Mouse (Mus musculus): ENCODE measurements around the gene Wipf3.

The Wipf3 gene

GRCm38 (mm10) chr6:54531048-54531481, 101.7 kb downstream of the Wipf3 start:
- no peak for DNase-seq (ENCODE audit: low spot score)

- DNase-seq (ENCODE audit: low spot score) = no peak
These were observed 106.1 kb downstream of the Wipf3 start for GRCm38 (mm10) chr6:54535485-54535884.

- DNase-seq (ENCODE audit: low spot score) = no peak
These were observed 107.7 kb downstream of the Wipf3 start for GRCm38 (mm10) chr6:54537053-54537452.

GRCm38 (mm10) chr6:54538773-54539173, 109.4 kb downstream of the Wipf3 start:
- DNase-seq (ENCODE audit: low spot score) = no peak

DNA sequence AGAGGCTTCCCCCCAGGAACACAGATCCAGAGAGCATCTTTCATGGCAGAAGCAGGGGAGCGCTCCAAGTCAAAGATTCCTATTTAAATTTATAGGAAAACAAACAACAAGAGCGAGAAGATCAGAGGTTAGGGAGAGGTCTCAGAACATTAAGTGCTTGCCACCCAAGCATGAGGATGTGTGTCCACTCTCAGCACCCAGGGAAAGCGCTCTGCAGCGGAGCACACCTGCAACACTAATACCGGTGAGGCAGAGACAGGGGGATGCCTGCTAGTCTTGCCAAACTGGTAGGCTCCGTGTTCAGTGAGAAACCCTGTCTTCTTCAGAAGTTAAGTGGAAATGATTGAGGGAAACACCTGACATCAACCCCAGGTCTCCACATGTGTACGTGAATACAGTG, 110.0 kb downstream of the Wipf3 start:
- DNase-seq (ENCODE audit: low spot score) = no peak

GRCm38 (mm10) chr6:54540252-54540887, 111.0 kb downstream of the Wipf3 start:
- no peak for DNase-seq (ENCODE audit: low spot score)

DNA sequence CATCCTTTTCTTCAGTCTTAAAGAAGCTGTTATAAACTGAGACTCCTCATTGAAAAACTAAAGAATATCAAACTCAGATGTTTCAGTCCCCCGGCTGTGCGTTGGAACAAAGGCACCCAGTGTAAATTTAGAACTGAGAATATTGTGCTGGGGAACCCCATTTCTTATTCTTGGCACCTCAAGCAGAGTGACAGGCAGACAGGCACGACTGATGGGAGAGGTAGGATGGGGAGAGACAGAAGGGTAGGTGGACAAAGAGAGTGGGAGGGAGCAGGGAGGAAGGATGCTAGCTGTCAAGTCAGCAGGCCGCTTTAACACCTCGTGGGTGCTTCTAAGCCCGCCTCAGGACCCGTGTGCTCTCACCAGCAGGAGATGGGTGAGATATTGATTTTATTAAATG, 113.4 kb downstream of the Wipf3 start:
- DNase-seq (ENCODE audit: low spot score) = no peak

- DNase-seq (ENCODE audit: low spot score) = no peak
These were observed 114.2 kb downstream of the Wipf3 start for GRCm38 (mm10) chr6:54543646-54544045.

GRCm38 (mm10) chr6:54548314-54549019, 119.1 kb downstream of the Wipf3 start:
- DNase-seq (ENCODE audit: low spot score) = no peak

DNA sequence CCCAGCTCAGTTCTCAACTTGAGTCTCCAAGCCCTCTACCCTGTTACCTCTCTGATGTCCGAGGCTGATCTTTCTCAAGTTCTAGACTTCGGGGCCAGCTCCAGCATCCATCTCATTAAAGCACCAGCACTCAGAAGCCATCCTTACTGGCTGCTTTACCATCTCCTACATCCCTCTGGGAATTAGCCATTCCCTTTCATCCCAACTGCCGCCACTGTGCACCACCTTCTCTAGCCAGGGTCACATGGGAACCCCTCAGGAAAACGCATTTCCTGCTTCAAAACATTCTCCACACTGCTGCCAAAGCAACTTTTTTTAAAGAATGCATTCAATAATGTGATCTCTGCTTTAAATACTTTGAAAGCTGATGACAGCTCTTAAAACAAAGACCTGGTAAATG, 119.9 kb downstream of the Wipf3 start:
- DNase-seq (ENCODE audit: low spot score) = no peak

DNA sequence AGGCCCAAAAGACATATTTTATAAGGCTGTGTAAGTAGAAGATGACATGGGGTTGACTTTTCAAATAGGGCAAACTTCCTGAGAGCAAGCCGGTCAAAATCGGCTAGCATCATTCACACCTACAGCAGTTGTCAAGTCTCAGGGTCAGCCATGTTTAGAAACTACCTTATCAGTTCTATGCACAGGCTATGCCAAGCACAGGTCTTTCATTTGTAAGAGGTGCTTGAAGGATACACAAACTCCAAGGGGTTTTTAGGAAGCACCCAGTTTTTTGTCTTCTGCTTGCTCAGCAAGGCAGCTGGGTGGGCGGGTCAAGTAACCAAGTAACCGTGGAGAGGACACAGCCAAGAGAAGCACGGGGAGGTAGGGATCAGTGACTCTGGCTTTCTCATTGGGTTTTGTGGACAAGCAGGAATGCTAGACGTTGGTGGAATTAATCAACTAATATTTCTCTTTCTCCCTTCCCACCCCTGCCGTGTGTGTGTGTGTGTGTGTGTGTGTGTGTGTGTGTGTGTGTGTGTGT, 121.5 kb downstream of the Wipf3 start:
- DNase-seq (ENCODE audit: low spot score) = no peak

GRCm38 (mm10) chr6:54552721-54553413, 123.5 kb downstream of the Wipf3 start:
- no peak for DNase-seq (ENCODE audit: low spot score)

Data from ovary, postnatal 10 days (tissue).